ENCODE assay signal across 8 mouse cellular contexts in the genomic region with DNA sequence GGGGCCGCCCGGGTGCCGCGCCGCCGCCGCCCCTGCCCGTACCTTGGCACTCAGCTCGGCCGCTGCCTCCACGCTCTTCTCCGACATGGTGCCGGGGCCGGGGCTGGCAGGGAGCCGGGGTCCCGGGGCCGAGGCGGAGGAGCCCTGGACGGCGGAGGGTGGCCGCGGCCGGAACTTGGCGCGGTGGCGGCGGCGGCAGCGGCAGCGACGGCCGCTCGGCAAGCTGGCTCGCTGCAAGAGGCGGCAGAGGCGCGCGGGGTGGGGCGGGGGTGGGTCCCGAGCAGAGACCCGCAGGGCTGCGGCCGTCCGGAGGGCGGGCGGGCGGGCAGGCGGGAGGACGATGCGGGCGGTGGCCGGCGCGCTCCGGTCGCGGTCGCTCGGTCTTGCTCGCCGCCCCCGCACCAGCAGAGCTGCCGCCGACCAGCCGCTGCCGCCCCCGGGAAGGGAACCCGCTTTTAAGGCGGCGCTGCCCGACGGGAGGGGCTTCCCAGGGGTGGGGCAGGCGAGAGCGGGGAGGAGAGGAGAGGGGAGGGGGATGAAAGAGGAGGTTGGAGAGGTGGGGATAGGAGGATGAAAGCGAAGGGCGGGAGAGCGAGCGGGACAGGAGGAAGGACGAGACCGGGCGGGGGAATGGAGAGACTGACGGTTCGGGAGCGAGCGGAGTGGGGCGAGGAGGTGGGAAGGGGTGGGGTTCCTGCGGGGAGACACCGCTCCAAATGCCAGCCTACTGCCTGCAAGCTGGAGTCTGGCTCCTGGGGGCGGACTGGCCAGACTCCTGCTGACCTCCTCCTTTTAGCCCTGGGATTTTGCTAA. TPM values are rescaled to one million over a fixed set of nuclear protein-coding genes. Genes with fewer than 3 reads are reported as not detected.
DNase-seq lines count a peak whose midpoint lies in the region; ATAC-seq and TF ChIP-seq lines count a peak whose summit lies in the region.

No protein-coding gene starts in this region.

- ATAC-seq in hindbrain, postnatal 0 days = peak; percentile 76
- peak; percentile 35 for ATAC-seq in megakaryocyte, adult 5-6 weeks (ENCODE audit: poor library complexity, severe bottlenecking)

- 2% methylated on average over 42 of the region's 89 CpGs for WGBS in hindbrain, postnatal 0 days

- peak overlapping the region; percentile 94 for H3K27ac ChIP-seq in gastrocnemius, adult 2 months
- H3K27ac ChIP-seq in hindbrain, postnatal 0 days = peak overlapping the region; percentile 100

- peak overlapping the region; percentile 100 for H3K9ac ChIP-seq in hindbrain, postnatal 0 days (replicated peaks; ENCODE audit: low read length)

- H3K4me3 ChIP-seq in gastrocnemius, adult 2 months = peak overlapping the region; percentile 91
- peak overlapping the region; percentile 89 for H3K4me3 ChIP-seq in hindbrain, postnatal 0 days (ENCODE audit: low read length)

- no peak for TF ChIP-seq CTCF in gastrocnemius, adult 2 months (IDR thresholded peaks at IDR 0.05)
- TF ChIP-seq CTCF in hindbrain, postnatal 0 days (IDR thresholded peaks at IDR 0.05; ENCODE audit: low read depth) = no peak

- peak overlapping the region; percentile 98 for H3K4me2 ChIP-seq in hindbrain, postnatal 0 days (ENCODE audit: low read depth, low read length)

- H3K36me3 ChIP-seq in hindbrain, postnatal 0 days (ENCODE audit: insufficient read depth, low read length) = peaks cover 13% of the 10 kb centered on the region

- peaks cover 32% of the 10 kb centered on the region for H3K4me1 ChIP-seq in hindbrain, postnatal 0 days (ENCODE audit: insufficient read depth, low read length)

- DNase-seq in ZHBTc4 (ENCODE audit: low read depth, low spot score) = peak; percentile 96
- peak; percentile 81 to 91 for DNase-seq in cerebellum, postnatal 4 days (ENCODE audit: low spot score in 2 of 2)
- peak; percentile 94 for DNase-seq in gastrocnemius, adult 2 months
- DNase-seq in hindbrain, postnatal 0 days (ENCODE audit: low spot score) = peak; percentile 95
- peak; percentile 90 to 92 for DNase-seq in left cerebral cortex, adult 9 months (ENCODE audit: low spot score in 2 of 2)
- peak; percentile 95 for DNase-seq in right cerebral cortex, postnatal 25 days
- peak; percentile 90 for DNase-seq in urinary bladder, postnatal 4 days (ENCODE audit: low spot score in 2 of 2)

- intact Hi-C loops in gastrocnemius, adult 2 months (cut with DNase I) = loop anchor here (1.0 to 5.0 kb wide), 4 partner anchors 13 to 165 kb away; partner anchors contain the start of genes Atn1, Gm45234 and Zfp384

- H3K27me3 ChIP-seq in hindbrain, postnatal 0 days (ENCODE audit: insufficient read depth, low read length) = no peaks in the 10 kb centered on the region

- no peaks in the 10 kb centered on the region for H3K9me3 ChIP-seq in hindbrain, postnatal 0 days (ENCODE audit: low read length)

RNA-seq across cellular contexts. Expression of gene Ptms, which starts 2.2 kb away (rescaled TPM):
- 10 to 100 TPM; 65.5 to 99.4 TPM for total RNA-seq in gastrocnemius, adult 2 months (2021)
- total RNA-seq in hindbrain, postnatal 0 days (2014; rRNA removed) = 913 and 1,024 TPM in 2 replicates
- polyA plus RNA-seq in hindbrain, postnatal 0 days (2015; fragmentation: Nextera tagmentation; extraction: Ambion mirVana) = 767 and 773 TPM in 2 replicates
- total RNA-seq in megakaryocyte, adult 5-6 weeks (2015) = 129 and 159 TPM in 2 replicates
- total RNA-seq in megakaryocyte, adult 5-6 weeks (2017) = 195 and 207 TPM in 2 replicates

RNA-seq across cellular contexts. Expression of gene Lag3, which starts 6.2 kb away (rescaled TPM):
- total RNA-seq in gastrocnemius, adult 2 months (2021) = under 1 TPM; 0.11 to 0.13 TPM
- total RNA-seq in hindbrain, postnatal 0 days (2014; rRNA removed) = 1.8 and 2.2 TPM in 2 replicates
- 3.3 and 3.6 TPM in 2 replicates for polyA plus RNA-seq in hindbrain, postnatal 0 days (2015; fragmentation: Nextera tagmentation; extraction: Ambion mirVana)
- 1.2 TPM in 2 replicates for total RNA-seq in megakaryocyte, adult 5-6 weeks (2015)
- total RNA-seq in megakaryocyte, adult 5-6 weeks (2017) = 0.44 and 1.4 TPM in 2 replicates

RNA-seq across cellular contexts. Expression of gene Mlf2, which starts 13.5 kb away (rescaled TPM):
- total RNA-seq in gastrocnemius, adult 2 months (2021) = 100 to 1,000 TPM; 202 to 204 TPM
- total RNA-seq in hindbrain, postnatal 0 days (2014; rRNA removed) = 639 and 964 TPM in 2 replicates
- 618 and 628 TPM in 2 replicates for polyA plus RNA-seq in hindbrain, postnatal 0 days (2015; fragmentation: Nextera tagmentation; extraction: Ambion mirVana)
- 73.6 and 82.9 TPM in 2 replicates for total RNA-seq in megakaryocyte, adult 5-6 weeks (2015)
- total RNA-seq in megakaryocyte, adult 5-6 weeks (2017) = 50.9 and 70.6 TPM in 2 replicates

RNA-seq across cellular contexts. Expression of gene Cd4, which starts 29.7 kb away (rescaled TPM):
- total RNA-seq in gastrocnemius, adult 2 months (2021) = not detected
- 0.05 TPM in 1 of 2 replicates, not detected in the other for total RNA-seq in hindbrain, postnatal 0 days (2014; rRNA removed)
- 0.13 and 0.18 TPM in 2 replicates for polyA plus RNA-seq in hindbrain, postnatal 0 days (2015; fragmentation: Nextera tagmentation; extraction: Ambion mirVana)
- total RNA-seq in megakaryocyte, adult 5-6 weeks (2015) = 0.09 and 0.71 TPM in 2 replicates
- total RNA-seq in megakaryocyte, adult 5-6 weeks (2017) = 0.20 and 0.37 TPM in 2 replicates

RNA-seq across cellular contexts. Expression of gene Cops7a, which starts 47.6 kb away (rescaled TPM):
- total RNA-seq in gastrocnemius, adult 2 months (2021) = 100 to 1,000 TPM; 108 to 115 TPM
- 113 and 146 TPM in 2 replicates for total RNA-seq in hindbrain, postnatal 0 days (2014; rRNA removed)
- 97.1 and 101 TPM in 2 replicates for polyA plus RNA-seq in hindbrain, postnatal 0 days (2015; fragmentation: Nextera tagmentation; extraction: Ambion mirVana)
- 35.4 and 37.2 TPM in 2 replicates for total RNA-seq in megakaryocyte, adult 5-6 weeks (2015)
- 19.4 and 25.7 TPM in 2 replicates for total RNA-seq in megakaryocyte, adult 5-6 weeks (2017)

Comparison
In these comparisons a context has a peak if more than half of its experiments do, and no peak if none do; other contexts are left out.
1. Peak in every context shown above with its lines: DNase-seq, ATAC-seq, H3K4me3 ChIP-seq and H3K27ac ChIP-seq.